Mouse (Mus musculus) lung, adult 2 months (tissue): ENCODE measurements around the gene Vdac1. TPM values are rescaled to one million over a fixed set of nuclear protein-coding genes. Genes with fewer than 3 reads are reported as not detected.
"Not testable (repeated sequence)": the region's sequence is repeated elsewhere in the genome, so short reads cannot be mapped to it uniquely, and the experiment has no call there.

Source experiments
- DNase-seq: peaks from one replicate; pipeline ENCODE4 v3.0.0; 2022
- H3K4me1 ChIP-seq: fragments of 200-500 bp; 2 replicates; pipeline ENCODE4 v1.6.1; 2011; ENCODE audit warnings: low read length; ENCODE audit not compliant: control insufficient read depth, insufficient read depth
- H3K4me3 ChIP-seq: fragments of 200-500 bp; replicated peaks from 2 replicates; pipeline ENCODE3; 2011; ENCODE audit warnings: low read depth, mild to moderate bottlenecking, control low read depth, low read length; ENCODE audit errors: extremely low read depth
- CTCF ChIP-seq: fragments of 200-500 bp; IDR thresholded peaks from 2 replicates; pipeline ENCODE4 v1.5.1; 2011; ENCODE audit warnings: mild to moderate bottlenecking, low read length, control low read depth; ENCODE audit not compliant: insufficient read depth
- POLR2A ChIP-seq: fragments of 200-500 bp; IDR thresholded peaks from 2 replicates; pipeline ENCODE4 v1.6.1; 2011; ENCODE audit warnings: low read depth, mild to moderate bottlenecking, control low read depth, low read length, borderline replicate concordance; ENCODE audit errors: extremely low read depth
- WGBS: fragments of 180-500 bp; shearing (Covaris S2); methylation state at CpG from one replicate; pipeline ENCODE4 v1.1.7; 2018; 5-methylcytosine and 5-hydroxymethylcytosine counted together
- polyA plus RNA-seq: library from polyadenylated mRNA; depleted of rRNA; stranded (reverse); fragments of >200 nt; gene quantifications from 2 replicates; pipeline ENCODE4 v1.2.3, GENCODE M21; 2012

Vdac1 gene
- polyA plus RNA-seq, 1 experiment, result 65.1 TPM

DNA sequence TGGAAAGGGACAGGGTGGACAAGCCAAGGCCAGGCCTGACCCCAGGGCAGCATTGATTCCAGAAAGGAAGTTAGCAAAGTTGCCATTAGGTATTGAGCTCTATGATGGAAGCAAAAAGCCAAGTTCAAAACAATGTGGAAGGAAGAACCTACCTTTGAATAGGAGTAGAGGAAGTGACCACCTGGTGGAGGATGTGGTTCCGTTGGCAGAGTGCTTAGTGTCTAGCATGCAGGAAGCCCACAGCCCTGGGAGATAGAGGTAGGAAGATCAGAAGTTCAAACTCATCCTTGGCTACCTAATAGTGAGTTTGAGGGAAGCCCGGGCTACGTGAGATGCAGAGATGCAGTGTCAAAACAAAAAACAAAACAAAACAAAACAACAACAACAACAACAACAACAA is 8.4 kb upstream of the Vdac1 start:
- DNase-seq, result no peak
- 84% methylated on average over 3 of the region's 3 CpGs for WGBS
- no peak overlapping the region for H3K4me3 ChIP-seq
- no peaks in the 10 kb centered on the region for H3K4me1 ChIP-seq
- TF ChIP-seq CTCF (no peak), POLR2A (no peak)

DNA sequence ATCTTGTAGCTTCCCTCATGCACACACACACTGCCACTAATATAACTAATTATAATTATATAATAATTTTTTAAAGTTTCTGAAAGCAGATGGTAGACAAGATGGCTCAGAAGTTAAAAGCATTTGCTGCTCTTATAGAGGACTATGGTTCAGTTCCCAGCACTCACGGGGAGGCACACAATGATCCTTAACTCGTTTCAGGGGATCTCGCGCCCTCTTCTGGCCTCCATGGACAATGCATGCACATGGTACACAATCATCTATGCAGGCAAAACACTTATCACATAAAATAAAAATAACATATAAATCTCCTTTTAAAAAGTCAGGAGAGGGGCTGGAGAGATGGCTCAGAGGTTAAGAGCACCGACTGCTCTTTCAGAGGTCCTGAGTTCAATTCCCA is 6.0 kb upstream of the Vdac1 start:
- no peak for TF ChIP-seq POLR2A
- TF ChIP-seq CTCF, result 0 out of 2 replicates have a peak, but pooled peaks have one; percentile 1
- no peak for DNase-seq
- Histone ChIP-seq H3K4me3 (no peak overlapping the region), H3K4me1 (peaks cover 1% of the 10 kb centered on the region; the same call in 1 of the 2 replicates)
- WGBS, result 82% methylated on average over 5 of the region's 5 CpGs

GRCm38 (mm10) chr11:52355601-52356000 is 5.1 kb upstream of the Vdac1 start:
- DNase-seq, result no peak
- peaks cover 3% of the 10 kb centered on the region; the same call in 1 of the 2 replicates for H3K4me1 ChIP-seq
- no peak overlapping the region for H3K4me3 ChIP-seq
- WGBS, result 86% methylated on average over 1 of the region's 1 CpGs
- TF ChIP-seq POLR2A (no peak), CTCF (no peak)

DNA sequence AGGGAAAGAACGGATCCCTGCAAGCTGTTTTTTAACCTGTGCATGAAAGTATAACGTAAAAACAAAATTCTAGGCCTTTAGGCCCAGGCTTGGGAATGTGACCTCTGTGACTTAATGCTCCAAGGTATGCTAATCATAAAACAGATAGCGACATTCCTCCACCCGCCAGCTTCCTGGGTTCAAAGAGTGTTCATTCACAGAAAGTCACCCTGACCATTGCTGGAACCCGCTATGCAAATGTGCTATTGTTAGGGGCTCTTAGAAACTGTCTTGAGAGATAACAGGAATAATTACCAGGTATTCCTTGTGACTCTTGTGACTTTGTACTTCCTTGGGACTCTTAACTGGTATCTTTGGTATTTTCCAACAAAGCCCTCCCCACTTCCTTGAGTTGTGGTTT is 3.6 kb upstream of the Vdac1 start:
- H3K4me1 ChIP-seq, H3K4me3 ChIP-seq, DNase-seq: not testable (repeated sequence)
- 98% methylated on average over 5 of the region's 5 CpGs for WGBS

- H3K4me1 ChIP-seq, result peaks cover 7% of the 10 kb centered on the region; the same call in 1 of the 2 replicates
- TF ChIP-seq POLR2A (no peak), CTCF (no peak)
- H3K4me3 ChIP-seq, result no peak overlapping the region
- WGBS, result 51% methylated on average over 4 of the region's 4 CpGs
- DNase-seq, result no peak
Observed at GRCm38 (mm10) chr11:52358520-52358919, 2.1 kb upstream of the Vdac1 start.

- peak overlapping the region; percentile 99 for H3K4me3 ChIP-seq
- peaks cover 15% of the 10 kb centered on the region; the same call in 1 of the 2 replicates for H3K4me1 ChIP-seq
- DNase-seq, result no peak
- TF ChIP-seq POLR2A, result peak; percentile 15; the same call in 1 of the 2 replicates
- TF ChIP-seq CTCF, result no peak
- 21% methylated on average over 22 of the region's 22 CpGs for WGBS
Observed at GRCm38 (mm10) chr11:52359686-52360470, 782 bp upstream of the Vdac1 start.

- peaks cover 18% of the 10 kb centered on the region; the same call in 1 of the 2 replicates for H3K4me1 ChIP-seq
- DNase-seq, result no peak
- TF ChIP-seq POLR2A (no peak), CTCF (no peak)
- H3K4me3 ChIP-seq, result peak overlapping the region; percentile 99
- under 1% methylated on average over 36 of the region's 47 CpGs for WGBS
Observed at GRCm38 (mm10) chr11:52361287-52361921, 744 bp downstream of the Vdac1 start.

GRCm38 (mm10) chr11:52364376-52364775 is 3.7 kb downstream of the Vdac1 start:
- WGBS, result 76% methylated on average over 2 of the region's 2 CpGs
- no peak overlapping the region for H3K4me3 ChIP-seq
- DNase-seq, result no peak
- TF ChIP-seq POLR2A, result no peak
- no peak for TF ChIP-seq CTCF
- peaks cover 18% of the 10 kb centered on the region for H3K4me1 ChIP-seq

DNA sequence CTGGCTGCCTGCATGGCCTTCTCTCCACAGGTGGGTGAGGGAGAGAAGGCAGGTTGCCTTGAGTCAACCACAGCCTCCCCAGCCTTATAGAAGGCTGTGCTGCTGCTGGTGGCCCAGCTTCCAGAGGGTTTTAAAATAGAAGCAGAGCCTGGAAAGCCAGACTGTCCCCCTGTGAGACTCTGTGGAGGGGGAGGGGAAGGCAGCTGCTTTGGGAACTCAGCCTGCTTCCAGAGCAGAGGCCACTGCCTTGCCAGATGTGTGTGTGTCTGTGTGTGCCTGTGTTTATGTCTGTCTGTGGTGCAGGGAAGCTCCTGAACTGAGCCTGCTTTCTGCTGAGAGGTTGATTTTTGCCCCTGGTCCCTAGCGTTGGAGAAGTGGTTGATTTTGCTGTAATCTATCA is 4.5 kb downstream of the Vdac1 start:
- H3K4me1 ChIP-seq, result peaks cover 15% of the 10 kb centered on the region
- TF ChIP-seq CTCF (no peak), POLR2A (no peak)
- H3K4me3 ChIP-seq, result no peak overlapping the region
- WGBS, result 58% methylated on average over 1 of the region's 1 CpGs
- DNase-seq, result no peak

DNA sequence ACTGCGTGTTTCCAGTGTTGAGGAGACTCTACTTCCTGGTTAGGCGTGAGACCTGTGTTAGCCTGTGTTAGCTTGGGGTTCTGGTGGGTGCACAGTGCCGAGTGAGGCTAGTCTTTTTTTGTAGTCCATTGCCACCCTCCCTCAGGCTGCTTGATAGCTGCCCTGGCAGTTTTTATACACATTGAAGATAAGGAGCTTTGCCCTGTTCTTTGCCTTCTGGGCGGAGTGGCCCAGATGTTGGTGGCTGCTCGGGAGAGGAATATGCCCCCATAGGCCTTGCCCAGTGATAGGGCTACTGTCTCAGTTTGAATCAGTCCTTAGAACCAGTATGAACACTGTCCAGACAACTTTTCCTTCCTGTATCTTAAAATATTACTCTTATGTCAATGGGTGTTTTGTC is 5.7 kb downstream of the Vdac1 start:
- Histone ChIP-seq H3K4me1 (peaks cover 15% of the 10 kb centered on the region), H3K4me3 (no peak overlapping the region)
- TF ChIP-seq CTCF (no peak), POLR2A (no peak)
- DNase-seq, result no peak
- WGBS, result 67% methylated on average over 5 of the region's 5 CpGs
